Mouse (Mus musculus) spleen, adult 2 months (tissue): Measurements from ENCODE around the gene Iscu.

Source experiments
- CTCF ChIP-seq: fragments of 200-500 bp; IDR thresholded peaks from 2 replicates; pipeline ENCODE4 v1.5.1; 2011; ENCODE audit warnings: mild to moderate bottlenecking, inconsistent platforms; ENCODE audit not compliant: insufficient read depth, insufficient read length, insufficient replicate concordance; ENCODE audit errors: extremely low read depth
- POLR2A ChIP-seq: fragments of 200-500 bp; IDR thresholded peaks from 2 replicates; pipeline ENCODE4 v1.6.1; 2011; ENCODE audit warnings: low read depth, low read length, inconsistent platforms

GRCm38 (mm10) chr5:113807712-113808111, 35.2 kb downstream of the Iscu start:
- TF ChIP-seq POLR2A (no peak), CTCF (no peak)
